Mouse (Mus musculus) limb, embryonic 14.5 days (tissue): ENCODE results near the gene Slc12a5. TPM values are rescaled to one million over a fixed set of nuclear protein-coding genes. Genes with fewer than 3 reads are reported as not detected.

Source experiments
- ATAC-seq: fragments of 200-750 bp; cut with Nextera tagmentation; 2 replicates; pipeline ENCODE4 v1.8.0; 2017; ENCODE audit warnings: low read depth, moderate number of reproducible peaks, moderate TSS enrichment; ENCODE audit not compliant: low FRiP score
- DNase-seq: peaks from one replicate; pipeline ENCODE4 v3.0.0-alpha.2; 2015; ENCODE audit warnings: low spot score
- H3K27ac ChIP-seq: fragments of 300-500 bp; sonication (generic); replicated peaks from 2 replicates; pipeline ENCODE4 v1.5.1; 2014; ENCODE audit warnings: low read depth, mild to moderate bottlenecking, low read length, moderate library complexity, mixed read lengths
- H3K27me3 ChIP-seq: fragments of 300-500 bp; sonication (generic); 2 replicates; pipeline ENCODE4 v1.6.1; 2014; ENCODE audit warnings: low read length, mixed read lengths; ENCODE audit not compliant: control insufficient read depth, insufficient read depth
- H3K36me3 ChIP-seq: fragments of 300-500 bp; sonication (generic); 2 replicates; pipeline ENCODE4 v1.6.1; 2014; ENCODE audit warnings: mild to moderate bottlenecking, low read length, moderate library complexity, mixed read lengths; ENCODE audit not compliant: control insufficient read depth, insufficient read depth
- H3K4me1 ChIP-seq: fragments of 300-500 bp; sonication (generic); 2 replicates; pipeline ENCODE4 v1.6.1; 2014; ENCODE audit warnings: antibody characterized with exemption, low read length, mixed read lengths; ENCODE audit not compliant: control insufficient read depth, insufficient read depth
- H3K4me2 ChIP-seq: fragments of 300-500 bp; sonication (generic); replicated peaks from 2 replicates; pipeline ENCODE4 v1.6.1; 2014; ENCODE audit warnings: low read depth, mild to moderate bottlenecking, low read length, moderate library complexity; ENCODE audit not compliant: severe bottlenecking
- H3K4me3 ChIP-seq: fragments of 300-500 bp; sonication (generic); replicated peaks from 2 replicates; pipeline ENCODE4 v1.5.1; 2014; ENCODE audit warnings: low read length
- H3K9ac ChIP-seq: fragments of 300-500 bp; sonication (generic); 2 replicates; pipeline ENCODE4 v1.6.1; 2014; ENCODE audit warnings: mild to moderate bottlenecking, low read depth, low read length, moderate library complexity; ENCODE audit not compliant: severe bottlenecking
- H3K9me3 ChIP-seq: fragments of 300-500 bp; sonication (generic); 2 replicates; pipeline ENCODE4 v1.6.1; 2016; ENCODE audit warnings: low read length; ENCODE audit not compliant: control insufficient read depth
- POLR2A ChIP-seq: fragments of 200-500 bp; IDR thresholded peaks from 2 replicates; pipeline ENCODE4 v1.8.0; 2012; ENCODE audit warnings: inconsistent platforms, mild to moderate bottlenecking, moderate library complexity, borderline replicate concordance; ENCODE audit not compliant: insufficient read depth, insufficient read length; ENCODE audit errors: extremely low read depth
- WGBS: fragments of 180-500 bp; shearing (Covaris S2); extraction: QIAGEN DNeasy Blood & Tissue Kit; methylation state at CpG from one replicate; pipeline ENCODE4 v1.1.7; 2014; 5-methylcytosine and 5-hydroxymethylcytosine counted together
- polyA plus RNA-seq, 2 experiments: library from polyadenylated mRNA; depleted of rRNA in 1 of 2; stranded (reverse) in 1 of 2; unstranded in 1 of 2; fragments of >200 nt; fragmentation: Nextera tagmentation in 1 of 2; extraction: Ambion mirVana in 1 of 2; gene quantifications; 2 replicates each; pipeline versions ENCODE4 v1.2.1 to v1.2.3; 2012 to 2014

Gene Slc12a5
- polyA plus RNA-seq, 2 experiments: 0.72 to 6.9 TPM

DNA sequence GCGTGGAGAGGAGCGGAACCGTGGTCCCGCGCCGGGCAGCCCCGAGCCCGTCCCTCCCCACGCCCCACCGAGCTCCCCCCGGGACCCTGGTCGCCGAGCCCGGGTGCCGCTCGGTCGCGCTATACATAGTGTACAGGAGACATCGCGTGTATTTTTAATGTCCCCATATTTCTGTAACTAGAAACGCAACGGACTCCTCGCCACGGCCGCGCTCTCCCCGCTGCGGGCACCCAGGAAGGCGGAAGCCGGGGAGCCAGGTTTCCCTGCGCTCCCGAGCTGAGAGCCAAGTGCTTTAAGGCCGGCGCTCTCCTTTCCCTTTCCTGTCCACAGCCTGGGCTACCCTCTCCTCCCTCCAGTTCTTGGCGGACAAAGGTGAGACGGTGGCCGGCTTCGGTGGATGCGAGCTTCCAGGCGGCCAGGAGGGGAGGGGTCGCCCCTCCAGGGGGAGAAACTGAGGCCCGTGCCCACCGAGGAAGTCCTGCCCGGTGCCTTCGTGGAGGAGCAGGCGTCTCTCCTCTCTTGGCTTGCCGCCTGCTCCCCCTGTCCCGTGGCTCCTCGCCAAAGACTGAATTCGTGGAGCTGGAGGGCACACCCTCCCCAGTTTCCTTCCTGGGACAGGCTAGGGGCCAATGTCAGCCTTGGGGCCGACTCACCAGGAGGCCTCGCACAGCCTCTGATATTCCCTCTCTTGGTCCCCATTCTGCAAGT lies 37.3 kb downstream of the Slc12a5 start:
- ATAC-seq (no peak), DNase-seq (no peak)
- Histone ChIP-seq H3K27me3 (peaks cover 40% of the 10 kb centered on the region), H3K36me3 (peaks cover 40% of the 10 kb centered on the region), H3K9me3 (no peaks in the 10 kb centered on the region), H3K4me3 (peak overlapping the region; percentile 37), H3K9ac (peak overlapping the region; percentile 47), H3K4me1 (peaks cover 17% of the 10 kb centered on the region), H3K27ac (no peak overlapping the region), H3K4me2 (peak overlapping the region; percentile 65)
- WGBS: 2% methylated on average over 42 of the region's 52 CpGs
- TF ChIP-seq POLR2A: no peak

DNA sequence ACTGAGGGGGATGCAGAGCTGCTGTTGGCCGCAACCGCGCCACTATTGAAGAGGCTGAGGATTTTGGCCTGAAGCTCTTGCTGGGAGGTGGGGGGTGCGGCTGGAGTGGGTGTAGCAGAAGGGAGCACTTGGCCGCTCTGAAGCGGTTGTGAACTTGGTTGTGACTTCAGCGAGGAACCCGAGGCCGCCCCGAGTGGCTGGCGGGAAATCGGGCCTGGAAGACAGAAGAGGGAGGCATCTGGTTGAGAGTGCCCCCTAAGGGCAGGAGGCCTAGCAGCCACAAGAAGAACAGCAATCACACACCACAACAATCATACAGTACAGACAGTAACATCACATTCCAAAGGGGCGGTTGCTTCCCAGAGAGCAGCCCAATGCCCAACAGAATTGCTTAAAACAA lies 41.4 kb downstream of the Slc12a5 start:
- no peak overlapping the region for H3K27ac ChIP-seq
- 95% methylated on average over 13 of the region's 13 CpGs for WGBS
- H3K9ac ChIP-seq: no peak overlapping the region
- no peaks in the 10 kb centered on the region for H3K9me3 ChIP-seq
- H3K4me1 ChIP-seq: peaks cover 17% of the 10 kb centered on the region
- H3K36me3 ChIP-seq: peaks cover 79% of the 10 kb centered on the region
- peaks cover 23% of the 10 kb centered on the region for H3K27me3 ChIP-seq
- DNase-seq (no peak), ATAC-seq (no peak)
- H3K4me3 ChIP-seq: no peak overlapping the region
- H3K4me2 ChIP-seq: no peak overlapping the region
- no peak for TF ChIP-seq POLR2A

DNA sequence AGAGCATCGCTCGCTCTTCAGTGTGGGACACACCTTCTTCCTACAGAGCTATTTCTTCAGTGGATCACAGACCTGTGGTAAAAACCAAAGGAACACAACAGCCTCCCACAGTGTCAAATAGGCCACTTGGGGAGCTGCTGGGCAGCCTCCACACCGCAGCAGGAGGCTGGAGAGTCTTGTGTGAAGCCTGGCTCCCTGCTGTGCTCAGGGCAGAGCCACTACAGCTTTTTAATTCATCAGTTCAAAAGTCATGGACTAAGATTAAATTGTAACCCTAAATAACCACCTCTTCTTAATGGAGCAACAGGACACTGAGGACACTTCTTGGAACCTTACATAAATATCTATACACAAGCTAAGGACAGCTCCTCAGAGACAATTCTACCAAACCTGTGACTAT lies 42.5 kb downstream of the Slc12a5 start:
- Histone ChIP-seq H3K27me3 (peaks cover 11% of the 10 kb centered on the region), H3K4me2 (no peak overlapping the region), H3K9ac (no peak overlapping the region), H3K36me3 (peaks cover 90% of the 10 kb centered on the region), H3K27ac (no peak overlapping the region), H3K9me3 (no peaks in the 10 kb centered on the region), H3K4me3 (no peak overlapping the region), H3K4me1 (peaks cover 7% of the 10 kb centered on the region)
- no peak for ATAC-seq
- no peak for TF ChIP-seq POLR2A
- 92% methylated on average over 3 of the region's 3 CpGs for WGBS
- DNase-seq: no peak

DNA sequence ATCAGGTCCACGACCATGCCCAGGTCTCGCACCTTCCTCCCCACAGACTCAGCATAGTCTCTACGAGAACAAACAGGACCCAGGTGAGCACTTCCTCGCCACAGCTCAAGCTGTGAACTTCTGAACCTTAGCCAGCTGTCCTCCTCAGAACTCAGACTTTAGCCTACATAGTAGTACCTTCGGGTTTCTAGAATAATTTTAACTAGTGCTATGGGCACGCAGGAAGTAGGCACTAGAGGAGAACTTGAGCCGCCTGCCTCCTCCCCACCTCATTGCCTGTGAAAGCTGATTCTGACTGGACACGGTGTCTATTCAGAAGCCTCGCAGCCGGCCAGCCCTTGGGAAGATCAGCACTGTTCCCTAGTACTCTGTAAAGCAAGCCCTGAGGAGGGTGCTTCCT lies 43.6 kb downstream of the Slc12a5 start:
- Histone ChIP-seq H3K9ac (no peak overlapping the region), H3K36me3 (peaks cover 98% of the 10 kb centered on the region), H3K27ac (no peak overlapping the region), H3K27me3 (no peaks in the 10 kb centered on the region), H3K9me3 (no peaks in the 10 kb centered on the region), H3K4me2 (no peak overlapping the region), H3K4me3 (no peak overlapping the region), H3K4me1 (no peaks in the 10 kb centered on the region)
- TF ChIP-seq POLR2A: no peak
- ATAC-seq (no peak), DNase-seq (no peak)
- 80% methylated on average over 10 of the region's 10 CpGs for WGBS

DNA sequence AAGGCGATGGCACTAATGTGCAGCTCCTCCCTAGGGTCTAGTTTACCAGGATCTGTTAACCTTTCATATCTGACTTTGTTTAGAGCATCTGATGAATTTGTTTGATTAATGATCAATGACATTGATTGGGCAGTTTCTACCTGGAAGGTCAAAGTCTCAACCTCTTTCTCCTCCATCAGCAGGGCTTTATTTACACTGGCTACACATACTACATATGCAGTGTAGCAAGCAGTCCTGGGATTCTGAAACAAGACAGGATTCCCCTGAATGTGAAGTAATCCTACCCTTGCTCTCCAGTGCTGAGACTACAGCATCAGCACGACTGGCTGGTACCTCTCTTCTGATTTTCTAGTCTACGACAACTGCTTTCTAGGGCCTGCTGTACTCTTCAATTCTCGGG lies 46.2 kb downstream of the Slc12a5 start:
- Histone ChIP-seq H3K36me3 (peaks cover 97% of the 10 kb centered on the region), H3K27ac (no peak overlapping the region), H3K4me2 (no peak overlapping the region), H3K4me3 (no peak overlapping the region), H3K9me3 (no peaks in the 10 kb centered on the region), H3K27me3 (no peaks in the 10 kb centered on the region), H3K9ac (no peak overlapping the region), H3K4me1 (no peaks in the 10 kb centered on the region)
- DNase-seq: no peak
- WGBS: 95% methylated on average over 4 of the region's 4 CpGs
- no peak for ATAC-seq
- TF ChIP-seq POLR2A: no peak
